Mouse (Mus musculus) G1E (cell line): ENCODE results near the gene Nebl.

Experiments
- CTCF ChIP-seq: IDR thresholded peaks from 2 replicates; pipeline ENCODE4 v1.5.1; 2012; ENCODE audit warnings: low read depth, low read length, inconsistent platforms, mixed read lengths
- TAL1 ChIP-seq: conservative IDR thresholded peaks from 2 replicates; pipeline ENCODE4 v1.6.1; 2012; ENCODE audit warnings: low read depth, low read length, inconsistent platforms, mixed read lengths

GRCm38 (mm10) chr2:17515686-17516085 lies 215.6 kb downstream of the Nebl start:
- TF ChIP-seq CTCF: no peak
- no peak for TF ChIP-seq TAL1
